Mouse (Mus musculus): ENCODE measurements around the gene Vnn1. TPM values are rescaled to one million over a fixed set of nuclear protein-coding genes. Genes with fewer than 3 reads are reported as not detected.

The Vnn1 gene
- total and polyA plus RNA-seq, 2 experiments from 2014 or later, result 0.73 to 0.89 TPM

- TF ChIP-seq CTCF (IDR thresholded peaks at IDR 0.05; ENCODE audit: low read depth), result no peak
- H3K9ac ChIP-seq (replicated peaks; ENCODE audit: low read length), result no peak overlapping the region
- no peak overlapping the region for H3K4me3 ChIP-seq (ENCODE audit: low read length)
- ATAC-seq (no peak), DNase-seq (ENCODE audit: low spot score) (no peak)
- H3K27ac ChIP-seq, result no peak overlapping the region
- no peaks in the 10 kb centered on the region for H3K36me3 ChIP-seq (ENCODE audit: insufficient read depth, low read length)
- no peak overlapping the region for H3K4me2 ChIP-seq (ENCODE audit: low read depth, low read length)
- no peaks in the 10 kb centered on the region for H3K9me3 ChIP-seq (ENCODE audit: low read length)
- H3K27me3 ChIP-seq (ENCODE audit: insufficient read depth, low read length), result no peaks in the 10 kb centered on the region
- no peaks in the 10 kb centered on the region for H3K4me1 ChIP-seq (ENCODE audit: insufficient read depth, low read length)
- 72% methylated on average over 3 of the region's 3 CpGs for WGBS
These were observed 8.4 kb upstream of the Vnn1 start for GRCm38 (mm10) chr10:23886060-23886459.

- ATAC-seq, result no peak
- H3K9ac ChIP-seq (replicated peaks; ENCODE audit: low read length), result no peak overlapping the region
- WGBS, result 92% methylated on average over 1 of the region's 1 CpGs
- H3K4me1 ChIP-seq (ENCODE audit: insufficient read depth, low read length), result 0 out of 2 replicates have a peak, but pooled peaks cover 3% of the 10 kb centered on the region
- no peak for TF ChIP-seq CTCF (IDR thresholded peaks at IDR 0.05; ENCODE audit: low read depth)
- H3K4me3 ChIP-seq (ENCODE audit: low read length), result no peak overlapping the region
- no peaks in the 10 kb centered on the region for H3K27me3 ChIP-seq (ENCODE audit: insufficient read depth, low read length)
- no peaks in the 10 kb centered on the region for H3K36me3 ChIP-seq (ENCODE audit: insufficient read depth, low read length)
- no peak overlapping the region for H3K27ac ChIP-seq
- H3K4me2 ChIP-seq (ENCODE audit: low read depth, low read length), result no peak overlapping the region
- no peaks in the 10 kb centered on the region for H3K9me3 ChIP-seq (ENCODE audit: low read length)
- no peak for DNase-seq (ENCODE audit: low spot score)
These were observed 1.5 kb upstream of the Vnn1 start for GRCm38 (mm10) chr10:23892987-23893386.

- Histone ChIP-seq H3K4me3 (ENCODE audit: low read length) (no peak overlapping the region), H3K36me3 (ENCODE audit: insufficient read depth, low read length) (no peaks in the 10 kb centered on the region), H3K9me3 (ENCODE audit: low read length) (no peaks in the 10 kb centered on the region), H3K4me2 (ENCODE audit: low read depth, low read length) (peak overlapping the region; percentile 49; the same call in 1 of the 2 replicates), H3K9ac (replicated peaks; ENCODE audit: low read length) (no peak overlapping the region), H3K27ac (no peak overlapping the region), H3K27me3 (ENCODE audit: insufficient read depth, low read length) (no peaks in the 10 kb centered on the region), H3K4me1 (ENCODE audit: insufficient read depth, low read length) (0 out of 2 replicates have a peak, but pooled peaks cover 3% of the 10 kb centered on the region)
- DNase-seq (ENCODE audit: low spot score) (no peak), ATAC-seq (no peak)
- TF ChIP-seq CTCF (IDR thresholded peaks at IDR 0.05; ENCODE audit: low read depth), result no peak
- 77% methylated on average over 7 of the region's 7 CpGs for WGBS
These were observed 888 bp downstream of the Vnn1 start for GRCm38 (mm10) chr10:23895376-23895775.

- Histone ChIP-seq H3K9me3 (ENCODE audit: low read length) (no peaks in the 10 kb centered on the region), H3K4me1 (ENCODE audit: insufficient read depth, low read length) (no peaks in the 10 kb centered on the region), H3K4me3 (ENCODE audit: low read length) (no peak overlapping the region), H3K36me3 (ENCODE audit: insufficient read depth, low read length) (no peaks in the 10 kb centered on the region), H3K4me2 (ENCODE audit: low read depth, low read length) (no peak overlapping the region), H3K27ac (no peak overlapping the region), H3K27me3 (ENCODE audit: insufficient read depth, low read length) (no peaks in the 10 kb centered on the region), H3K9ac (replicated peaks; ENCODE audit: low read length) (no peak overlapping the region)
- TF ChIP-seq CTCF (IDR thresholded peaks at IDR 0.05; ENCODE audit: low read depth), result no peak
- 34% methylated on average over 3 of the region's 3 CpGs for WGBS
- DNase-seq (ENCODE audit: low spot score), result no peak
- no peak for ATAC-seq
These were observed 6.6 kb downstream of the Vnn1 start for GRCm38 (mm10) chr10:23901119-23901518.

- Histone ChIP-seq H3K27ac (no peak overlapping the region), H3K4me3 (ENCODE audit: low read length) (no peak overlapping the region), H3K4me2 (ENCODE audit: low read depth, low read length) (no peak overlapping the region), H3K27me3 (ENCODE audit: insufficient read depth, low read length) (no peaks in the 10 kb centered on the region), H3K9me3 (ENCODE audit: low read length) (no peaks in the 10 kb centered on the region), H3K9ac (replicated peaks; ENCODE audit: low read length) (no peak overlapping the region), H3K4me1 (ENCODE audit: insufficient read depth, low read length) (no peaks in the 10 kb centered on the region), H3K36me3 (ENCODE audit: insufficient read depth, low read length) (no peaks in the 10 kb centered on the region)
- TF ChIP-seq CTCF (IDR thresholded peaks at IDR 0.05; ENCODE audit: low read depth), result no peak
- WGBS, result 86% methylated on average over 1 of the region's 1 CpGs
- DNase-seq (ENCODE audit: low spot score) (no peak), ATAC-seq (no peak)
These were observed 11.2 kb downstream of the Vnn1 start for GRCm38 (mm10) chr10:23905661-23906060.

- Histone ChIP-seq H3K4me2 (ENCODE audit: low read depth, low read length) (no peak within 1 kb of the TSS), H3K9ac (replicated peaks; ENCODE audit: low read length) (no peak within 1 kb of the TSS), H3K36me3 (ENCODE audit: insufficient read depth, low read length) (no peaks in the 10 kb centered on the region), H3K27ac (no peak within 1 kb of the TSS), H3K4me3 (ENCODE audit: low read length) (no peak within 1 kb of the TSS), H3K9me3 (ENCODE audit: low read length) (no peaks in the 10 kb centered on the region), H3K4me1 (ENCODE audit: insufficient read depth, low read length) (no peaks in the 10 kb centered on the region), H3K27me3 (ENCODE audit: insufficient read depth, low read length) (no peaks in the 10 kb centered on the region)
- WGBS, result 94% methylated on average over 4 of the region's 4 CpGs
- no peak for DNase-seq (ENCODE audit: low spot score)
- ATAC-seq, result no peak
- TF ChIP-seq CTCF (IDR thresholded peaks at IDR 0.05; ENCODE audit: low read depth), result no peak
These were observed 25.6 kb downstream of the Vnn1 start, which contains the start of gene Taar1 for GRCm38 (mm10) chr10:23920056-23920455. Gene Taar1, plus strand, starts transcription at chr10:23920356.

GRCm38 (mm10) chr10:23922468-23922867, 28.0 kb downstream of the Vnn1 start:
- TF ChIP-seq CTCF (IDR thresholded peaks at IDR 0.05; ENCODE audit: low read depth), result no peak
- no peaks in the 10 kb centered on the region for H3K27me3 ChIP-seq (ENCODE audit: insufficient read depth, low read length)
- H3K9me3 ChIP-seq (ENCODE audit: low read length), result no peaks in the 10 kb centered on the region
- no peak overlapping the region for H3K9ac ChIP-seq (replicated peaks; ENCODE audit: low read length)
- H3K4me2 ChIP-seq (ENCODE audit: low read depth, low read length), result no peak overlapping the region
- no peaks in the 10 kb centered on the region for H3K4me1 ChIP-seq (ENCODE audit: insufficient read depth, low read length)
- WGBS, result 84% methylated on average over 3 of the region's 3 CpGs
- no peaks in the 10 kb centered on the region for H3K36me3 ChIP-seq (ENCODE audit: insufficient read depth, low read length)
- no peak overlapping the region for H3K27ac ChIP-seq
- no peak for ATAC-seq
- DNase-seq (ENCODE audit: low spot score), result no peak
- no peak overlapping the region for H3K4me3 ChIP-seq (ENCODE audit: low read length)
